Mouse (Mus musculus): Measurements from ENCODE around the gene Mlst8. TPM values are rescaled to one million over a fixed set of nuclear protein-coding genes. Genes with fewer than 3 reads are reported as not detected.

The Mlst8 gene
- total and polyA plus RNA-seq, 2 experiments from 2014 or later, result 28.2 to 45.5 TPM

- H3K27me3 ChIP-seq (ENCODE audit: insufficient read depth, low read length), result no peaks in the 10 kb centered on the region
- H3K4me3 ChIP-seq (ENCODE audit: low read depth, low read length), result no peak overlapping the region
- ATAC-seq (no peak), DNase-seq (no peak)
- 92% methylated on average over 2 of the region's 2 CpGs for WGBS
- no peak overlapping the region for H3K4me2 ChIP-seq (ENCODE audit: low read depth)
- H3K4me1 ChIP-seq (ENCODE audit: insufficient read depth), result peaks cover 10% of the 10 kb centered on the region; the same call in 1 of the 2 replicates
- no peak overlapping the region for H3K9ac ChIP-seq
- no peak overlapping the region for H3K27ac ChIP-seq (ENCODE audit: low read depth, low read length)
- no peaks in the 10 kb centered on the region for H3K9me3 ChIP-seq (ENCODE audit: low read length)
- TF ChIP-seq CTCF (IDR thresholded peaks at IDR 0.05; ENCODE audit: low read depth), result no peak
- H3K36me3 ChIP-seq (ENCODE audit: insufficient read depth), result peaks cover 27% of the 10 kb centered on the region
Measured at GRCm38 (mm10) chr17:24453372-24453771, 25.5 kb downstream of the Mlst8 start.

GRCm38 (mm10) chr17:24451220-24451619 is 27.7 kb downstream of the Mlst8 start:
- no peak for DNase-seq
- Histone ChIP-seq H3K4me2 (ENCODE audit: low read depth) (no peak overlapping the region), H3K9me3 (ENCODE audit: low read length) (no peaks in the 10 kb centered on the region), H3K4me3 (ENCODE audit: low read depth, low read length) (no peak overlapping the region), H3K4me1 (ENCODE audit: insufficient read depth) (peaks cover 10% of the 10 kb centered on the region; the same call in 1 of the 2 replicates), H3K27ac (ENCODE audit: low read depth, low read length) (no peak overlapping the region), H3K36me3 (ENCODE audit: insufficient read depth) (peaks cover 47% of the 10 kb centered on the region), H3K9ac (no peak overlapping the region), H3K27me3 (ENCODE audit: insufficient read depth, low read length) (no peaks in the 10 kb centered on the region)
- no peak for ATAC-seq
- TF ChIP-seq CTCF (IDR thresholded peaks at IDR 0.05; ENCODE audit: low read depth), result no peak
- 92% methylated on average over 6 of the region's 6 CpGs for WGBS

- H3K36me3 ChIP-seq (ENCODE audit: insufficient read depth), result peaks cover 64% of the 10 kb centered on the region
Measured at GRCm38 (mm10) chr17:24449507-24449906, 29.4 kb downstream of the Mlst8 start.

GRCm38 (mm10) chr17:24446590-24446989 is 32.3 kb downstream of the Mlst8 start:
- TF ChIP-seq CTCF (IDR thresholded peaks at IDR 0.05; ENCODE audit: low read depth), result no peak
- no peak overlapping the region for H3K4me3 ChIP-seq (ENCODE audit: low read depth, low read length)
- H3K4me1 ChIP-seq (ENCODE audit: insufficient read depth), result no peaks in the 10 kb centered on the region
- no peaks in the 10 kb centered on the region for H3K9me3 ChIP-seq (ENCODE audit: low read length)
- WGBS, result 96% methylated on average over 8 of the region's 8 CpGs
- no peak overlapping the region for H3K27ac ChIP-seq (ENCODE audit: low read depth, low read length)
- peaks cover 85% of the 10 kb centered on the region for H3K36me3 ChIP-seq (ENCODE audit: insufficient read depth)
- no peak overlapping the region for H3K4me2 ChIP-seq (ENCODE audit: low read depth)
- no peak for ATAC-seq
- H3K27me3 ChIP-seq (ENCODE audit: insufficient read depth, low read length), result no peaks in the 10 kb centered on the region
- no peak for DNase-seq
- H3K9ac ChIP-seq, result no peak overlapping the region

More at GRCm38 (mm10) chr17:24449507-24449906, 29.4 kb downstream of the Mlst8 start:
- H3K27ac ChIP-seq (ENCODE audit: low read depth, low read length), result no peak overlapping the region
- peaks cover 10% of the 10 kb centered on the region; the same call in 1 of the 2 replicates for H3K4me1 ChIP-seq (ENCODE audit: insufficient read depth)
- 94% methylated on average over 6 of the region's 6 CpGs for WGBS
- no peak overlapping the region for H3K4me3 ChIP-seq (ENCODE audit: low read depth, low read length)
- no peaks in the 10 kb centered on the region for H3K9me3 ChIP-seq (ENCODE audit: low read length)
- H3K4me2 ChIP-seq (ENCODE audit: low read depth), result no peak overlapping the region
- TF ChIP-seq CTCF (IDR thresholded peaks at IDR 0.05; ENCODE audit: low read depth), result no peak
- H3K9ac ChIP-seq, result no peak overlapping the region
- no peak for DNase-seq
- H3K27me3 ChIP-seq (ENCODE audit: insufficient read depth, low read length), result no peaks in the 10 kb centered on the region
- ATAC-seq, result no peak

- 88% methylated on average over 4 of the region's 4 CpGs for WGBS
Measured at GRCm38 (mm10) chr17:24443409-24443808, 35.5 kb downstream of the Mlst8 start.

GRCm38 (mm10) chr17:24442632-24443155 is 36.2 kb downstream of the Mlst8 start, which contains the start of gene Dnase1l2:
Gene Dnase1l2 (minus strand): TSS chr17:24443105.
- H3K27ac ChIP-seq (ENCODE audit: low read depth, low read length), result no peak within 1 kb of the TSS
- DNase-seq (no peak), ATAC-seq (no peak)
- H3K9me3 ChIP-seq (ENCODE audit: low read length), result no peaks in the 10 kb centered on the region
- no peak within 1 kb of the TSS for H3K9ac ChIP-seq
- H3K36me3 ChIP-seq (ENCODE audit: insufficient read depth), result peaks cover 75% of the 10 kb centered on the region
- H3K4me3 ChIP-seq (ENCODE audit: low read depth, low read length), result no peak within 1 kb of the TSS
- no peaks in the 10 kb centered on the region for H3K4me1 ChIP-seq (ENCODE audit: insufficient read depth)
- no peaks in the 10 kb centered on the region for H3K27me3 ChIP-seq (ENCODE audit: insufficient read depth, low read length)
- TF ChIP-seq CTCF (IDR thresholded peaks at IDR 0.05; ENCODE audit: low read depth), result no peak
- 72% methylated on average over 7 of the region's 7 CpGs for WGBS
- H3K4me2 ChIP-seq (ENCODE audit: low read depth), result no peak within 1 kb of the TSS

More at GRCm38 (mm10) chr17:24443409-24443808, 35.5 kb downstream of the Mlst8 start:
- DNase-seq, result no peak
- Histone ChIP-seq H3K36me3 (ENCODE audit: insufficient read depth) (peaks cover 82% of the 10 kb centered on the region), H3K9ac (no peak overlapping the region), H3K27me3 (ENCODE audit: insufficient read depth, low read length) (no peaks in the 10 kb centered on the region), H3K4me3 (ENCODE audit: low read depth, low read length) (no peak overlapping the region), H3K9me3 (ENCODE audit: low read length) (no peaks in the 10 kb centered on the region), H3K4me1 (ENCODE audit: insufficient read depth) (no peaks in the 10 kb centered on the region), H3K27ac (ENCODE audit: low read depth, low read length) (no peak overlapping the region), H3K4me2 (ENCODE audit: low read depth) (no peak overlapping the region)
- TF ChIP-seq CTCF (IDR thresholded peaks at IDR 0.05; ENCODE audit: low read depth), result no peak
- ATAC-seq, result no peak

GRCm38 (mm10) chr17:24442107-24442506 is 36.8 kb downstream of the Mlst8 start:
- no peak for TF ChIP-seq CTCF (IDR thresholded peaks at IDR 0.05; ENCODE audit: low read depth)
- no peaks in the 10 kb centered on the region for H3K4me1 ChIP-seq (ENCODE audit: insufficient read depth)
- H3K36me3 ChIP-seq (ENCODE audit: insufficient read depth), result peaks cover 69% of the 10 kb centered on the region
- H3K27ac ChIP-seq (ENCODE audit: low read depth, low read length), result no peak overlapping the region
- DNase-seq (no peak), ATAC-seq (no peak)
- no peak overlapping the region for H3K4me2 ChIP-seq (ENCODE audit: low read depth)
- no peak overlapping the region for H3K9ac ChIP-seq
- 93% methylated on average over 14 of the region's 14 CpGs for WGBS
- H3K4me3 ChIP-seq (ENCODE audit: low read depth, low read length), result no peak overlapping the region
- no peaks in the 10 kb centered on the region for H3K9me3 ChIP-seq (ENCODE audit: low read length)
- no peaks in the 10 kb centered on the region for H3K27me3 ChIP-seq (ENCODE audit: insufficient read depth, low read length)

Measured in forebrain, postnatal 0 days (tissue).